Mouse (Mus musculus): ENCODE data around the gene Nxph4.

DNA sequence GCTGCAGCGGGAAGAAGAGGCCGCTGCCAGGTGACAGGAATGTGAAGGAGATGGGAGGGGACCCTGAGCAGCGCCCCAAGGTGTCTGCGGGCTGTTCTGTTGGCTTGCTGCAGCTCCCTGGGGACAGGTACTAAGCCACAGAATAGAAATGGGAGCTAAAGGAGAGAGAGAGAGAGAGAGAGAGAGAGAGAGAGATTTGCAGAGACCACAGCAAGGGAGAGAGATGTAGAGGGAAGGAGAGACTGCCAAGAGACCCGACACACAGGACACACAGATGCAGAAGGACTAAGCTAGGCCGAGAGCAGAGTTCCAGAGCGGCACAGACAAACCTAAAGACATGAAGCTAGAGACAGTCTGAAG, 22.1 kb downstream of the Nxph4 start:
- TF ChIP-seq GATA1 (IDR thresholded peaks at IDR 0.05; ENCODE audit: low read length) (no peak), TAL1 (IDR thresholded peaks at IDR 0.05; ENCODE audit: low read length) (no peak)
